Mouse (Mus musculus): ENCODE measurements around the gene Slc25a15. TPM values are rescaled to one million over a fixed set of nuclear protein-coding genes. Genes with fewer than 3 reads are reported as not detected.

Gene Slc25a15
- polyA plus RNA-seq, 1 experiment from 2014 or later = 22.2 TPM

DNA sequence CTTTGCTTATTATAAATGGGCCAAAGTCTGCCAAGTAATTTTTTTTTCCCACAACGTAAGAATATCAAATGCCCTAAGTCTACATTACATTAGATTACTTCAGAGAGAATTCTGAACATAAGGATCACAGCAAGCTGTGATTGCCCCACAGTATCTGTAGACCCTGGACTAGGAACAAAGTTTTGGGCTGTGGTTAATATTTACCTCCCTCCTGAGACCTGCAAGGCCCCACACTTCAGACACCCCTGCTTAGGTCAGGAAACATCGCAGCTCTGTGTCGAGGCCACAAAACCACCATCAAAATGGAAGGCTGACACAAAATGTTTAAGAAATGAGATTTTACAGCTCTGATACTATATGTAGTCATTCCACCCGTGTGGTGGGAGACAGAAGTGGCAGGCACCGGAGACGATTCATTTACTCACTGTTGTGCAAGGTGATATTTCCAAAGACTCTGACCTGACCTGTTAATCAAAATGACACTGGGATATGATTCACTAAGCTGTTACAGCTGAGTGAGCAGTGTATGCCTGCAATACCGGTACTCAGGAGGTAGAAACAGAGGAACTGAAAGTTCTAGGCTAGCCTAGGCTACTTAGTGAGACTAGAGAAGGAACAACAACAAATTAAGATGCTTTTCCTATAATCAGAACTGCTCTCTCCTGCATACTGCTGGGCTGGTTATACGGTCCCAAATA is 7.5 kb downstream of the Slc25a15 start:
- DNase-seq (no peak), ATAC-seq (ENCODE audit: low read depth) (peak; percentile 76)
- H3K4me3 ChIP-seq (replicated peaks) = no peak overlapping the region

DNA sequence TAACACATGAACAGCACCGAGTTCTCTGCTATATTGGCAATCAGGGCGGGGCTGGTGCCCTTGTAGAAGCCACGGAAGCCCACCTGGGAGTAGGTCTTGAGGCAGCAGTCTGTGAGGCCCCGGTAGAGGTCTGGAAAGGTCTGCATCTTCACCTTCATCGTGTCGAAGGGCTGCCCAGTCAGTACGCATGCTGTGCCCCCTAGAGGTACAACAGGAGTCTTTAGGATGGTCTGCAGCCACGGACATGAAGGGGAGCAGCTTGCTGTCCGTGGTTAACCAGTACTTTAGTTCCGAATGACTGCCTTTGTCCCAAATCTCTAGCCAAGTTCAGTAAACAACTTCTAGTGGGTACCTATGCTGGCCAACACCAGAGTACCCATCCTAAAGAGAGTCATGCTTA is 8.5 kb downstream of the Slc25a15 start:
- Histone ChIP-seq H3K9ac (no peak overlapping the region), H3K4me3 (replicated peaks) (no peak overlapping the region), H3K9me3 (replicated peaks) (no peaks in the 10 kb centered on the region), H3K4me1 (replicated peaks) (peaks cover 18% of the 10 kb centered on the region), H3K36me3 (peaks cover 45% of the 10 kb centered on the region), H3K4me2 (no peak overlapping the region), H3K27me3 (no peaks in the 10 kb centered on the region), H3K27ac (no peak overlapping the region)
- ATAC-seq (ENCODE audit: low read depth) (no peak), DNase-seq (no peak)
- 73% methylated on average over 10 of the region's 10 CpGs for WGBS (ENCODE audit: insufficient replicate concordance)

More for the DNA sequence above, 7.5 kb downstream of the Slc25a15 start:
- no peaks in the 10 kb centered on the region for H3K9me3 ChIP-seq (replicated peaks)
- H3K27me3 ChIP-seq = no peaks in the 10 kb centered on the region
- H3K4me2 ChIP-seq = no peak overlapping the region
- WGBS (ENCODE audit: insufficient replicate concordance) = 68% methylated on average over 8 of the region's 8 CpGs
- H3K9ac ChIP-seq = no peak overlapping the region
- H3K4me1 ChIP-seq (replicated peaks) = peaks cover 23% of the 10 kb centered on the region
- H3K27ac ChIP-seq = peak overlapping the region; percentile 58
- peaks cover 45% of the 10 kb centered on the region for H3K36me3 ChIP-seq

DNA sequence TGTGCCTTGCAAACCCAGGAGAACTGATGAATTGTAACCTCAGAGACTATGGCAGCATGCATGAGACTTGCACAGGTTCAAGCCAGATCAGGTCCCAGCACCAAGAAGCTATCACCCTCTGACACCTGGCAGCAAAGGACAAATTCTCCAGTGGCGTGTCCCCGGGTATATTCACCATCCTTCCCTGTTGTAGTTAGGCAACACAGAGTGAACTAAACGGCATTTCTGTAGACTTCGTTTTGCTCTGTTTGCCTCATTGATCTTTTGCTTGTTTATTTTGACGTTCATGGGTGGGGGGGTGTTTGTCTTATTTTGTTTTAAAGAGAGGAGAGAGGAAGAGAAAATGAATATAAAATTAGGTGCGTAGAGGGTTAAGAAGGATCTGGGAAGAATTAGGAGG is 13.2 kb downstream of the Slc25a15 start:
- no peaks in the 10 kb centered on the region for H3K9me3 ChIP-seq (replicated peaks)
- H3K4me2 ChIP-seq = no peak overlapping the region
- no peaks in the 10 kb centered on the region; the same call in 1 of the 2 replicates for H3K4me1 ChIP-seq (replicated peaks)
- ATAC-seq (ENCODE audit: low read depth) = no peak
- H3K9ac ChIP-seq = no peak overlapping the region
- H3K27ac ChIP-seq = no peak overlapping the region
- 69% methylated on average over 6 of the region's 6 CpGs for WGBS (ENCODE audit: insufficient replicate concordance)
- no peak for DNase-seq
- peaks cover 76% of the 10 kb centered on the region for H3K36me3 ChIP-seq
- H3K4me3 ChIP-seq (replicated peaks) = no peak overlapping the region
- H3K27me3 ChIP-seq = no peaks in the 10 kb centered on the region

DNA sequence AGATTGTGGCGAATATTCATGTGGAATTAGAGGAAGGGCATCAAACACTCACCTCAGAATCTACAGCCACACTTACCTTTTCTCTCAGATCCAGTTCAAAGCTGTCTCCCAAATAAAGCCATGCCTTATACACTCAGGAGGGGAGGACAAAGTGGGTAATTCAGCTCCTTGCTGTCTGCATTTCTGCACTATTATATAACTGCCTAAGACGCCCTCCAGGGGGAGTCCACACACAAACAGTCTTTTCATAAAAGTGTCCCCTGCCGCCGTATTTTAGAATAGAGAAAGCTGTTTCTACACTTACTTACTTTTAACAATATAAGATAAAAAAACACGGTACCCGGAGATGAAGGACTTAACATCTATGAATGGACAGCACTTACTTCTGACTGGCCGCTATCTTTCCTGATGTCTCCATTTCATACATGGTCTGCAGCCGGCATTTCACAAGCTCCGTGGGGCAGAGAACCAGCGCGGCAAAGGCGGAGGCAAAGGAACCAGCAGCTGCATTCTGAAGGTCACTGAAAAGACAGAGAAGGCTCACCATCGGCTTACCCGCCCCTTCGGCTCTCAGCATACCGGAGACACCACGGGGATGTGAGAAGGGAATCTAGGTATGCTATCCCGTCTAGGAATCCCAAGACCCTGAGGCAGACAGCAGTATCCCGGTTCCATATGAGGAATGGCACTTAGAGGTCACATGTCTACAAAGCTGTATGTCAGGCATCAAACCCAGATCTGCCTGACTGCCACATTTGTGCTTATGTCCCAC is 15.4 kb downstream of the Slc25a15 start:
- Histone ChIP-seq H3K4me2 (no peak overlapping the region), H3K9me3 (replicated peaks) (no peaks in the 10 kb centered on the region), H3K4me3 (replicated peaks) (no peak overlapping the region), H3K4me1 (replicated peaks) (no peaks in the 10 kb centered on the region; the same call in 1 of the 2 replicates), H3K9ac (no peak overlapping the region), H3K36me3 (peaks cover 59% of the 10 kb centered on the region), H3K27me3 (no peaks in the 10 kb centered on the region), H3K27ac (no peak overlapping the region)
- WGBS (ENCODE audit: insufficient replicate concordance) = 80% methylated on average over 19 of the region's 19 CpGs
- DNase-seq (no peak), ATAC-seq (ENCODE audit: low read depth) (no peak)

DNA sequence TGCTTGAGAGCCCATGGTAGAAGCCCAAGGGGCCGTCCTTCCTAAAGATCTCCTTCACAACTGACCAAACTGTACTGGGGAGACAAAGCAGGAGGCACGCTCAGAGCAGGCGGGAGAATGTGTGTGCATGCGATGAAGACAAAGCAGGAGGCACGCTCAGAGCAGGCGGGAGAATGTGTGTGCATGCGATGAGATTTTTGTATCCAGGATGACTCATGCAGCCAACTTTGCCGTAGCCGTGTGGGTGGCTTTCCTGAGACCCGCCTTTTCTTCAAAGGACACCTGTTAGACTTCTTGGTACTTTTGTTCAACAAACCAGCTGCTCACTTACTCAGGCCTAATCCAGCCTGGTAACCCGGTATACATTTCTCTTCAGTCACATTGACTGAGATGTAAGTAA is 17.5 kb downstream of the Slc25a15 start:
- 87% methylated on average over 11 of the region's 11 CpGs for WGBS (ENCODE audit: insufficient replicate concordance)
- no peak overlapping the region for H3K4me3 ChIP-seq (replicated peaks)
- DNase-seq = no peak
- peaks cover 52% of the 10 kb centered on the region for H3K36me3 ChIP-seq
- no peaks in the 10 kb centered on the region; the same call in 1 of the 2 replicates for H3K4me1 ChIP-seq (replicated peaks)
- no peaks in the 10 kb centered on the region for H3K27me3 ChIP-seq
- no peak overlapping the region for H3K4me2 ChIP-seq
- H3K9me3 ChIP-seq (replicated peaks) = no peaks in the 10 kb centered on the region
- H3K27ac ChIP-seq = no peak overlapping the region
- ATAC-seq (ENCODE audit: low read depth) = no peak
- H3K9ac ChIP-seq = no peak overlapping the region

DNA sequence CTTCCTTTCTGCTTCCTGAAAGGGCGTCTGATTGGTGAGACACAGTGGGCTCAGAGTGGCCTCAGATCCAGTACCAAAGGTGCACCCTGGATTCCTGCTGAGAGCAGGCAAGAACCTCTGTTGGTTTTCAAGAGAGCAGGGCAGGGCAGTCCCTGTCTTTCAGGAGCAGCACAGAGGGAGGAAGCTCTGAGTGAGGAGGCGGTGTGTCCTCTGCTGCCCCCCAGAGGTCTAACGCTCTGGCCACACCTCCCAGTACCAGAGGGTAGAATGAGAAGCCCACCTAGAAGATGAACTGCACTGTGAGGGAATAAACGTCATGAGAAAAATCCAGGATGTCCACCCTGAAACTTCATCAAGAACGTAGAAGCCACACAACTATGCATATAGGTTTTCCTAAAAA is 21.5 kb downstream of the Slc25a15 start:
- no peak overlapping the region for H3K27ac ChIP-seq
- no peak overlapping the region for H3K9ac ChIP-seq
- no peaks in the 10 kb centered on the region for H3K9me3 ChIP-seq (replicated peaks)
- ATAC-seq (ENCODE audit: low read depth) = peak; percentile 68; the same call in 1 of the 2 replicates
- no peaks in the 10 kb centered on the region for H3K27me3 ChIP-seq
- peaks cover 33% of the 10 kb centered on the region for H3K36me3 ChIP-seq
- no peak for DNase-seq
- WGBS (ENCODE audit: insufficient replicate concordance) = 45% methylated on average over 5 of the region's 5 CpGs
- no peak overlapping the region for H3K4me2 ChIP-seq
- H3K4me1 ChIP-seq (replicated peaks) = no peaks in the 10 kb centered on the region
- H3K4me3 ChIP-seq (replicated peaks) = no peak overlapping the region

DNA sequence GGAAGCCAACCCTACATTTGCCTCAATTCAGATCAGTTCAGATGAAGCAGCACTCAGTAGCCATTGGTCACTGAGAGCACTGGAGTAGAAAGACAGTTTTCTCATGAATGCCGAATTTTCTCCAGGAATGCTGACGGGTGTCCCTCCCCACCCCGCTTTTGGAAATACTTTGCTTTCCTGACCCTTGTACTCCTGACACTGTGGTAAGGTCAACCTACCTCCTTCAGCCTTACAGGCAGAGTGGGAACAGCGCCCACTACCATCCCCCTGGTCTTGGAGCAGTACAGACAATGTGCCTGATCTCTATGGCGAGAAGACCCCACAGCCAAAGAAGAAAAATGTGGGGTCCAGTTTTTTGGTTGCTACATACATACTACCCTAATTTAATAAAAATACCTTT is 22.1 kb downstream of the Slc25a15 start:
- Histone ChIP-seq H3K27me3 (no peaks in the 10 kb centered on the region), H3K9ac (no peak overlapping the region), H3K27ac (no peak overlapping the region), H3K36me3 (peaks cover 27% of the 10 kb centered on the region), H3K9me3 (replicated peaks) (no peaks in the 10 kb centered on the region), H3K4me3 (replicated peaks) (no peak overlapping the region), H3K4me2 (no peak overlapping the region), H3K4me1 (replicated peaks) (no peaks in the 10 kb centered on the region)
- no peak for DNase-seq
- ATAC-seq (ENCODE audit: low read depth) = no peak
- WGBS (ENCODE audit: insufficient replicate concordance) = 73% methylated on average over 5 of the region's 5 CpGs

DNA sequence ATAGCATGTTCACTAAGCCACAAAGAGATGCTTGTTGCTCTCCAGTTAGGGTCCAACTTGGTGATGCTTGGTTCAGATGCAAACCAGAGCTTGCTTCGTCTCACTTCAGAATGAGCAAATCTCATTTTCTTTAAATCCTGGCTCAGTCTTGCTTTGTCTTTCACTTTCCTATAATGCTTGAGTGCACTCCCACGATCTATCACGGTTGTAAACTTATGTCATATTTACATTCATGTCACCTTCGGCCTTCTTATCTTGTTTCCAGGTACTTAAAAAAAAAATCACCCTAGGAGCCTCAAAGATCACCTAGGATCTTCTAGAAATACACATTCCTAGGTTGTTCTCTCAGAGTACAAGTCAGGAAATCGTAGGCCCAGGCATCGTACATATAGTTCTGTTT is 38.5 kb downstream of the Slc25a15 start:
- Histone ChIP-seq H3K4me3 (replicated peaks) (no peak overlapping the region), H3K4me1 (replicated peaks) (no peaks in the 10 kb centered on the region), H3K4me2 (no peak overlapping the region), H3K36me3 (no peaks in the 10 kb centered on the region), H3K27me3 (no peaks in the 10 kb centered on the region), H3K9ac (no peak overlapping the region), H3K27ac (no peak overlapping the region), H3K9me3 (replicated peaks) (no peaks in the 10 kb centered on the region)
- DNase-seq (no peak), ATAC-seq (ENCODE audit: low read depth) (no peak)
- 70% methylated on average over 6 of the region's 6 CpGs for WGBS (ENCODE audit: insufficient replicate concordance)

DNA sequence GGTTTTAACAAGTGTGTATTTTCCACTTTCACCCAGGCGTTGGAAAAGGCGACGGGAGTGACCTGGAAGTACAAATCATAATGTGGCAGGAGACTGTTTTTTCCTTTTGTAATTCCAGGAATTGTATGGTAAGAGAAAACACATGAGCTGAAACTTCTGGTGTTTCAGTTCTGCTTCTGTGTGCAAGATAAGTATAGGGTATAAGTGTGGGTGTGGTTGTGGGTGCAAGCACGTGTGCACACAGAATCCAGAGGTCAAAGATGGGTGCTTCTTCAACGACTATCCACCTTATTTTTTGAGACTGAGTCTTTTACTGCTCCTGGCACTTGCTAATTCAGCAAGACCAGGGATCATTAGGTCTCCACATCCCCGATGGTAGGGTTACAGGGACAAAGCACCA is 39.0 kb downstream of the Slc25a15 start:
- no peaks in the 10 kb centered on the region for H3K9me3 ChIP-seq (replicated peaks)
- DNase-seq (no peak), ATAC-seq (ENCODE audit: low read depth) (no peak)
- no peak overlapping the region for H3K9ac ChIP-seq
- 68% methylated on average over 6 of the region's 6 CpGs for WGBS (ENCODE audit: insufficient replicate concordance)
- no peaks in the 10 kb centered on the region for H3K4me1 ChIP-seq (replicated peaks)
- H3K27me3 ChIP-seq = no peaks in the 10 kb centered on the region
- no peak overlapping the region for H3K4me2 ChIP-seq
- H3K4me3 ChIP-seq (replicated peaks) = no peak overlapping the region
- no peaks in the 10 kb centered on the region for H3K36me3 ChIP-seq
- no peak overlapping the region for H3K27ac ChIP-seq

DNA sequence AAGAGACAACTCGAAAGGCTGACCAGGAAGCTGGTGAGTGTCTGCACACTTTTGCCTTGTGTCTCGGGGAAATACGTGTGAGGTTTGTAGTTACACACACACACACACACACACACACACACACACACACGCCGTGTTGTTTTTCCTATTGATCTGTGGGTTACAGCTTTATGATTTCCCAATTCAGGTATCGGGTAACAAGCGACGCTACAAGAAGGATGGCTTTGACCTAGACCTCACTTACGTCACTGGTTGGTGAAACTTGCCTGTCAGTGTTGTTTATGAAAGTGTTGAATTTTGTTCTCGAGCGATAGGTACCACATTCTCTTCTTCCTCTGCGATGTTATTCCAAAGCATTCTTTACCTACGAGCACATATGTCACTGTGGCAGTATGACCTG is 63.0 kb downstream of the Slc25a15 start:
- Histone ChIP-seq H3K27me3 (no peaks in the 10 kb centered on the region), H3K4me1 (replicated peaks) (no peaks in the 10 kb centered on the region), H3K4me3 (replicated peaks) (no peak overlapping the region), H3K36me3 (no peaks in the 10 kb centered on the region), H3K9me3 (replicated peaks) (no peaks in the 10 kb centered on the region), H3K9ac (no peak overlapping the region), H3K4me2 (no peak overlapping the region), H3K27ac (no peak overlapping the region)
- no peak for DNase-seq
- ATAC-seq (ENCODE audit: low read depth) = no peak
- 71% methylated on average over 13 of the region's 13 CpGs for WGBS (ENCODE audit: insufficient replicate concordance)
